Mouse (Mus musculus) cerebellum, adult 2 months (tissue): Measurements from ENCODE around the gene Cd52. TPM values are rescaled to one million over a fixed set of nuclear protein-coding genes. Genes with fewer than 3 reads are reported as not detected.

Experiments
- DNase-seq, 2 experiments: peaks; one replicate each; pipeline ENCODE4 v3.0.0; 2021
- H3K27ac ChIP-seq: fragments of 200-500 bp; 2 replicates; pipeline ENCODE4 v1.5.1; 2012; ENCODE audit warnings: low read length, control low read depth, inconsistent platforms; ENCODE audit not compliant: insufficient read depth
- H3K27me3 ChIP-seq: fragments of 200-500 bp; 2 replicates; pipeline ENCODE4 v1.6.1; 2012; ENCODE audit warnings: inconsistent platforms, mild to moderate bottlenecking, low read length, moderate library complexity; ENCODE audit not compliant: control insufficient read depth, insufficient read depth
- H3K4me1 ChIP-seq: fragments of 200-500 bp; 2 replicates; pipeline ENCODE4 v1.6.1; 2011; ENCODE audit warnings: low read length; ENCODE audit not compliant: control insufficient read depth, insufficient read depth
- H3K4me3 ChIP-seq: fragments of 200-500 bp; replicated peaks from 2 replicates; pipeline ENCODE3; 2011; ENCODE audit warnings: mild to moderate bottlenecking, low read depth, low read length, control low read depth; ENCODE audit not compliant: insufficient read depth
- CTCF ChIP-seq: fragments of 200-500 bp; IDR thresholded peaks from 2 replicates; pipeline ENCODE4 v1.5.1; 2011; ENCODE audit warnings: low read depth, mild to moderate bottlenecking, control low read depth, low read length, moderate library complexity, borderline replicate concordance; ENCODE audit not compliant: insufficient read depth
- POLR2A ChIP-seq: fragments of 200-500 bp; IDR thresholded peaks from 2 replicates; pipeline ENCODE4 v1.6.1; 2011; ENCODE audit warnings: low read length, control low read depth, borderline replicate concordance; ENCODE audit not compliant: insufficient read depth
- WGBS: fragments of 180-500 bp; shearing (Covaris S2); methylation state at CpG from one replicate; pipeline ENCODE4 v1.1.7; 2018; 5-methylcytosine and 5-hydroxymethylcytosine counted together
- polyA plus RNA-seq: library from polyadenylated mRNA; depleted of rRNA; stranded (reverse); fragments of >200 nt; gene quantifications from 2 replicates; pipeline ENCODE4 v1.2.3, GENCODE M21; 2012

The Cd52 gene
- polyA plus RNA-seq, 1 experiment, result 2.8 TPM

DNA sequence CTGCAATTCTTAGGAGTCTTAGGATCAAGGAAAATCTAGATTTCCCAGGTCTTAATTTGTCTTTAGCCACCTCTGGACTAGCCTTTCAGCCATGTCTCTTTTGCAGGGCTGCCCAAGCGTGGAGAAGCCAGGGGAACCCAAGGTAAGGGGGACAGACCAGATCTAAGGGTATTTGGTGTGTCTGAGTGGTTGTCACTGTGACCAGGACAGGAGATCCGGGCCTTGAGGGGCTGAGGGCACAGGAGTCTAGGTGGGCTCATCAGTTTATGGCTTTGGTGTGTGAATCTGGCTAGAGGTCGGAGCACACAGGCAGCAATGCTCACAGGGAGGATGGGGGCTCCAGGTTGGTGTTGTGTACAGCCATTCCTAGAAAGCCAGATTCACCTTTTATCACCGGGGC is 14.2 kb downstream of the Cd52 start:
- Histone ChIP-seq H3K27ac (no peak overlapping the region), H3K27me3 (no peaks in the 10 kb centered on the region), H3K4me3 (no peak overlapping the region), H3K4me1 (no peaks in the 10 kb centered on the region)
- DNase-seq, result no peak
- TF ChIP-seq CTCF, result no peak
- no peak for TF ChIP-seq POLR2A
- WGBS, result 90% methylated on average over 4 of the region's 4 CpGs

DNA sequence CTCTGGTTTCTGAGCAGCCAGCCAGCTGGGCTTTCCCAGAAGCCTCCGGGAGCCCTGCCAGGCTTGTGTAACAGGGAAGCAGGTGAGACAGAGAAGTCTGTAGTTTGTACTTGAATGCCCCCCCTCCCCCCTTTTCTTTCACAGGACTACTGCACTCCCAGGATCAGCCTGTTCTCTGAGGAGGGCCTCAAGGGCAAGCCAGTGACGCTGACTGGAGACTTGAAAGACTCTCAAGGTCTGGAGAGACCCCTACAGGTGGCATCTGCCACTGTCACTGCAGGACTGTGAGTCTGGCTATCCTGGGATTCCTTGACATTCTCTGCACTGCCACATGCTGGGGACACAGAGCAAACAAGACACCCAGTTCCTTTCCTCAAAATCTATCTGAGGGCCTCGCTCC is 16.2 kb downstream of the Cd52 start:
- Histone ChIP-seq H3K27me3 (no peaks in the 10 kb centered on the region), H3K4me3 (no peak overlapping the region), H3K4me1 (no peaks in the 10 kb centered on the region), H3K27ac (no peak overlapping the region)
- peak; percentile 34 to 38 for DNase-seq
- WGBS, result 22% methylated on average over 3 of the region's 3 CpGs
- TF ChIP-seq CTCF, result peak; percentile 47; the same call in 1 of the 2 replicates
- TF ChIP-seq POLR2A, result no peak

DNA sequence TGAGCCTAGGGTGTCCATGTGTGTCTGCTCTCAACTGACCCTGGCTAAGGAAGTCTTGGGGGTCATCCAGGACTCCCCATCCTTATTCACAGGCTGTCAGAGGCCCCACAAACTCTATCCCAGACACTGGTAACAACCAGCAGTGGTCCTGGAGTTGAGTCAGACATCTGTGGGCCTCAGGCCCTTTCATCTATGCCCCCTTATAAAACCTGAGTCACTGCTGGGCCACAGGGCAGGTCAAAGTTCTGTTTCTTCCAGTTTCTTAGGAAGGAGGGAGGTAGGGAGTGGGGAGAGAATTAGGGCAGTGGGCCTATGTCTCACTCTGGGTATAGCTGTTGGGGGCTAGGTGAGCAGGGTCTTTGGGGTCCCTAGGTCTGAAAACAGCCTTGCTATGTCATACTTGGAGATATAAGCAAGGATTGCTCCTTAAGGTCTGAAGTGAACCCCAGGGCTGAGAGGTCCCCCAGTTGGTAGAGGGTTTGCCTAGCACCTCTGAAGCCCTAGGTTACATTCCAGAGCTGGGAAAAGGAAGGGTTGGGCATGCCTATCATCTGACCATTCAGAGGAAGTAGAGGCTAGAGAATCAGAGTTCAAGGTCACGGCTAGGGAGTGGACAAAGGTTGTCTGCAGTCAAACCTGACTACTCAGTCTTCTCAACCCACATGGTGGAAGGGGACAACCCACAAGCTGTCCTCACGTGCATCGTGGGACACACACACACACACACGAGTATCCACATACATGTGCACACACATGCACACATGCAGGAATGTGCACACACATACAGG is 25.9 kb downstream of the Cd52 start:
- H3K4me3 ChIP-seq, result no peak overlapping the region
- no peak for DNase-seq
- no peak overlapping the region for H3K27ac ChIP-seq
- 80% methylated on average over 4 of the region's 4 CpGs for WGBS
- no peaks in the 10 kb centered on the region for H3K4me1 ChIP-seq
- TF ChIP-seq POLR2A, result no peak
- no peaks in the 10 kb centered on the region for H3K27me3 ChIP-seq

DNA sequence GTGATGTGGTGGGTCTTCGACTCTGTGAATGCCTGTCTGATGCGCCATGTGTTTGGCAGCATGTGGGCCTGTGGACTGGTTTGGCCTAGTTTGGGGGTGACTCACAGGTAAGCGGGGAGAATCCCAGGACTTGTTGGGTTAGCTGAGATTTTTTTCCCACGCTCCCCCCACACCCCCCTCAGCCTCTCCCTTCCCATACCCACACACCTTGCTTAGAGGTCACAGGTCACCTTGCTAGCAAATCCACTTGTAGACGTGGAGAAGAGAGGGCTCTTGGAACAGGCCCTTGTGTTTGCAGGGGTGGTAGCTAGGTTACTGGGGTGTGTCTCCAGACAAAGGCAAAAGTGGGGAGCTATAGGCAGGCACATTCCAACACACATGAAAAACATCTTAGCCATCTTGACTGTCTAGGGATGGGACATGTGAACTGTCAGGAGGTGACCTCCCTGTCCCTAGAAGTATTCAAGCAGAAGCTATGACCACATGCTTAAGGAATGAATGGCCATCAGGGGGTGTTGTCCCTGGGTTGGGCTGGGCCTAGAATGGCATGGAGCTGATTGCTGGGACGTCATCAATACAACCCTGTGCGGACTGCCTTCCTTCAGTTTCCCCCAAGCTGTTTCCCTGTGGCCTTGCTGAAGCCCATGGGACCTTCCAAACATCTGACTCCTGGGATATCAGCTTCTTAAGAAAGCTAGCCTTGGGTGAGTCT is 26.9 kb downstream of the Cd52 start:
- TF ChIP-seq POLR2A, result no peak
- TF ChIP-seq CTCF, result no peak

DNA sequence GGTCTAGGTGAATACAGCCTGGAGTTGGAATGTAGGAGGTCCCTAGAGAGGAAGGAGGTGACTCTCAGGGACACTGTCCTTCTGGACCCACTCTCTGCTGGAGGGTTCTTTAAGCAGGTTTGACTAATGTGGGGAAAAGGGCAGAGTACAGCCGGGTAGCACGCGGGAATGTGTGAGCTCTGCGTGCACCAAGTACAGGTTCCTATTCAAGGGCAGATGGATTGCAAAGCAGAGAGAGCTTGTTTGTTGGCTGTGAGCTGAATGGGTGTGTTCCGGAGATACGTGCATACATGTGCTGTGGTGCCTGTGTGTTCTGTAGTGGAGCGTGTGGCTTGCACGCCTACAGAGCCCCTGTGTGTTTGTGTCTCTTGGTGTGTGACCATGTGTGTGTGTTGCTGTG is 27.5 kb downstream of the Cd52 start:
- 95% methylated on average over 8 of the region's 8 CpGs for WGBS

More for the DNA sequence above, 26.9 kb downstream of the Cd52 start:
- H3K27ac ChIP-seq, result no peak overlapping the region
- no peaks in the 10 kb centered on the region for H3K4me1 ChIP-seq
- no peaks in the 10 kb centered on the region for H3K27me3 ChIP-seq
- H3K4me3 ChIP-seq, result no peak overlapping the region
- WGBS, result 75% methylated on average over 7 of the region's 7 CpGs
- DNase-seq, result no peak

DNA sequence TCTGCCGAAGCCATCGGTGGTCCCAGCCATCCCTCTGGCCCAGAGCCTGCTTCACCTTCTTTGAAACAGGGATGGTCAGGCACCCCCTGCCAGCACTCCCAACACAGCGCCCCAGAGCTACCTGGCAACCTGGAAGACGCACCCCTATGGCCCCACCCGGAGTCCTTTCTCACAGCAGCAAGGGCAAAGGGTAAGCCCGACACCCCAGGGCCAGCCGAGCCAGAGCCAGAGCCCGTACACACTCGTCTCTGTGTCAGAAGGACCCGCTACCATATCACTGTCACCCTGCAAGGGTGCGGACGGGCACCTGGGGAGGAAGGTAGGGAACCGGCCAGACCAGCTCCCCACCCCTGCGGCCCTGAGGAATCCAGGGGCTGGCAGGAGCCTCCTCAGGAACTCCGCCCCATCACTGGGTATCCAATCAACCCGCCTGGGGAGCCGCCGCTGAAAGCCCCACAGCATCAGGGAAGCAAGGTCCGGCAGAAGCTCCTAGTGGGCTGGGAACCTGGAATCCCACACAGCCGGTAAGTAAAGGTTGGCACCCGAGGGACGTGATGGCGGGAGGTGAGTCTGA is 29.4 kb downstream of the Cd52 start:
- no peak for DNase-seq
- 14% methylated on average over 23 of the region's 23 CpGs for WGBS

More for the DNA sequence above, 27.5 kb downstream of the Cd52 start:
- no peak for TF ChIP-seq CTCF
- no peak for TF ChIP-seq POLR2A
- H3K27ac ChIP-seq, result no peak overlapping the region
- DNase-seq, result no peak
- no peak overlapping the region for H3K4me3 ChIP-seq
- no peaks in the 10 kb centered on the region for H3K27me3 ChIP-seq
- H3K4me1 ChIP-seq, result no peaks in the 10 kb centered on the region

DNA sequence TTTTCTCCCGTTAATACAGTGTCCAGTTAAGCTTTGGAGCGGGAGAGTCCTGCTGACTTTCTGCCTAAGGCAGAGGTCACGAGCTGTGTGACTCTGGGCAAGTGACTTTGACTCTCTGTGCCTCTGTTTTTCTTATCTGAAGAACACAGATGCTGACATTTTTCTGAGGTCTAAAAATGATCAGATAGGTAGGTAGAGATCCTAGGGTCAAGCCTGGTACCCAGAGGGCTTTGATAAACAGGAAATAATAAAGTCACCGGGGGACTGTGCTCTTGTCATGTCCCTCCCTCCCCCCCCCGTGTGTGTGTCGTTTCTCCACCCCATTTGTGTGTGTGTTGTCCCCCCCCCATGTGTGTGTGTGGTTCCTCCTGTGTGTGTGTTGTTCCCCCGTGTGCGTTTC is 32.3 kb downstream of the Cd52 start:
- DNase-seq, result no peak
- no peak overlapping the region for H3K27ac ChIP-seq
- no peak overlapping the region for H3K4me3 ChIP-seq
- 68% methylated on average over 8 of the region's 8 CpGs for WGBS
- no peaks in the 10 kb centered on the region for H3K4me1 ChIP-seq
- no peaks in the 10 kb centered on the region for H3K27me3 ChIP-seq
- no peak for TF ChIP-seq CTCF
- no peak for TF ChIP-seq POLR2A

More for the DNA sequence above, 29.4 kb downstream of the Cd52 start:
- Histone ChIP-seq H3K27ac (no peak overlapping the region), H3K4me3 (no peak overlapping the region), H3K27me3 (no peaks in the 10 kb centered on the region), H3K4me1 (no peaks in the 10 kb centered on the region)
- TF ChIP-seq POLR2A (no peak), CTCF (no peak)

DNA sequence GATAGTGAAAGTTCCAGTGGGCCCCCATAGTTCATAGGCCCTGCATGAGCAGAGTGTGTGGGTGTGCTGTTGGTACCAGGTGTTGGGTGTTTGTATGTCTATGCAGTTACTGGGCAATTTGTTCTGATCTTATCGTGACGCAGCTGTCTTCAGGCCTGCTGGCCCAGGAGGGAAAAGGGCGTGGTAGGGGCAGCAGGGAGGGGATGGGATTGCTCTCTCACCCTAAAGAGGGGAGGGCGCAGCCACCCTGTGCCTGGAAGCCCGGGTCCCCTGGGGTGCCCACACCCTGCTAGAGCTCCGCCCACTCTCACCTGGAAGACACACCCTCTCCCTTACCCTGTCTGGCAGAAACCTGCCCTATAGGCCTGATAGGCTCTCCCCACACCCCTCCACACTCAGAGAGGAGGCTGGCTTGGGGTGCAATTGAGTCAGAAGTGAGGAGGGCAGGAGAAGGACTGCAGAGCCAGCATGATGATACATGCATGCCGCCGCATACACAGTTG is 32.9 kb downstream of the Cd52 start:
- H3K27ac ChIP-seq, result no peak overlapping the region
- 47% methylated on average over 8 of the region's 8 CpGs for WGBS
- TF ChIP-seq POLR2A, result no peak
- no peak for TF ChIP-seq CTCF
- H3K4me3 ChIP-seq, result no peak overlapping the region
- no peaks in the 10 kb centered on the region for H3K27me3 ChIP-seq
- H3K4me1 ChIP-seq, result no peaks in the 10 kb centered on the region
- DNase-seq, result no peak
